Mouse (Mus musculus) liver, adult (tissue): ENCODE results near the gene Mmd.

Source experiments
- GATA4 ChIP-seq: IDR thresholded peaks from 2 replicates; pipeline ENCODE4 v1.6.1; 2014; ENCODE audit warnings: mild to moderate bottlenecking, low read length; ENCODE audit not compliant: insufficient replicate concordance

The Mmd gene

GRCm38 (mm10) chr11:90291156-90291555 is 41.9 kb downstream of the Mmd start:
- no peak for TF ChIP-seq GATA4

GRCm38 (mm10) chr11:90292766-90293165 is 43.5 kb downstream of the Mmd start:
- no peak for TF ChIP-seq GATA4

DNA sequence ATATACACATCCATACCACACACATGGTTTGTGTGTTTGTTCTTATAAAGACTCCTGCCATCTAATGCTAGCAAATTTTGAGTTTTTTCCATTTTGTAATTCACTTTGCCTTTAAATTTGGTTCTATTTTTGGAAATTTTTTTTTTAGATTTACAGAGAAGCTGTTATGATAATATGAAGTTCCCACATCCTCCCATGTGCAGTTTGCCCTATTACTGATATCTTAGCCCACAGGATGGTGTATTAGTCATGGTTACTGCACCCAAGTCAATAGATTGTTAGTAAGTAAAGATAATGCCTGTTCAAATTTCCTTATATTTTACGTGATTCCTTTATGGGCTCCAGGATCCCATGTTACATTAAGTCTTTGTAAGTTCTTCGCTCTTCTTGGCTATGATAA is 45.4 kb downstream of the Mmd start:
- TF ChIP-seq GATA4, result no peak

GRCm38 (mm10) chr11:90306067-90306466 is 56.8 kb downstream of the Mmd start:
- TF ChIP-seq GATA4, result no peak

DNA sequence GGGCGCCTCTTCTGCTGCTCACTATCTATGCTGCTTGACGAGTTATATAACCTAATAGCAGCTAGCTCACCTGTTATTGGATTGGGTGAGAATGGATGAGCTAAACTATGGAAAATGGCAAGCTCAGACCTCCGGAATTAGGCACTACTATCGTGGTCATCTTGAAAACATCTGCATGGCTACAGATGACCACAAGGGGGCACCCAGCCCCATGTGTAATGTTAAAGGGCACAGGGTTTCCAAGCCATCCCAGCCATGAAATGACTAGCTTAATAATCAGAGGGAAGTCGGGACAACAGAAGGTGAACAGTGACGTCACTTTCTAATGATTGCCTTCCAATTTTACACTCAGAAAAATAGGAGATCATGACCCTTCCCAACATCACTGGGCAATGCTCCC is 57.7 kb downstream of the Mmd start:
- TF ChIP-seq GATA4, result no peak

- TF ChIP-seq GATA4, result no peak
Observed at GRCm38 (mm10) chr11:90314606-90315005, 65.3 kb downstream of the Mmd start.

- TF ChIP-seq GATA4, result no peak
Observed at GRCm38 (mm10) chr11:90317482-90317881, 68.2 kb downstream of the Mmd start.

DNA sequence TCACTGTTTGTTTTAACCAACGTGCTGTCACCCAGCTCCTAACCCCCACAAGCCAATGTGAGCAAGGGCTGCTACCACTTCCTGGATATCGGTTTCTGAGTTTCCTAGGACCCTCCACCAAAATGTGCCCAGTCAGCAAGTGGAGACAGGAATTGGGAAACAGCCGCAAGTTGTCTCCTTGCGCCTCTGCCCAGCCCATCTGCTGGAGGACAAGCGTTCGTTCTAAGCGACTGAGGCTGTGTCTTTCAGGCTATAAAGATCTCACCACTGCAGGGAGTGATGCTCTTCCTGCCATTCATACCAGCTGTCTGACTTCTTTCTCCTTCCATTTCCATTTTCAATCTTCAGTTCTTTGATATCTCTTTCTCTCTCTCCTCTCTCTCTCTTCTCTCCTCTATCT is 71.7 kb downstream of the Mmd start:
- TF ChIP-seq GATA4, result no peak

GRCm38 (mm10) chr11:90324597-90324996 is 75.3 kb downstream of the Mmd start:
- no peak for TF ChIP-seq GATA4

DNA sequence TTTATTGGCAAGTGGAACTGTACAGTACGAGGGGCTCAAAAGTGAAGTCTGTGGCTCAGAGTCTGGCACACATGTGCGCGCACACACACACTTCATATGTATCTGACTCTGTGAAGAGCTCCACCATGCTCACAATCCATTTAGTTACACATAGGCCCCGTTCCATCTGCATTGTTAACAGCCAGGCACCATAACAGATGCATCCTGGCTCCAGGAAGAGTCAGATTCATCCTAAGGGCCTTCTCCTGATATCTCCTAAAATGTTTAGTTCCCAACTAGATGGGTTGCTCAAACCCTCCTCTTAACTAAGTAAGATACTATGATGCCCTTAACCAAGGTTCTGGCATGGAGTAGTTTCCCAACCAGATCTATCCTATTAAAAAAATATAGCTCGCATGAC is 76.9 kb downstream of the Mmd start:
- no peak for TF ChIP-seq GATA4

GRCm38 (mm10) chr11:90326836-90327235 is 77.6 kb downstream of the Mmd start:
- TF ChIP-seq GATA4, result no peak
